Mouse (Mus musculus): Measurements from ENCODE around the gene Sez6l.
A peak's percentile ranks its signal among the peaks of the same experiment; 100 is the strongest.
"Not testable (repeated sequence)": the region's sequence is repeated elsewhere in the genome, so short reads cannot be mapped to it uniquely, and the experiment has no call there.

Gene Sez6l

GRCm38 (mm10) chr5:112433004-112433403 lies 144.0 kb downstream of the Sez6l start:
- peak; percentile 60 for DNase-seq (ENCODE audit: low spot score)

- no peak for DNase-seq (ENCODE audit: low spot score)
Measured at GRCm38 (mm10) chr5:112432033-112432432, 145.0 kb downstream of the Sez6l start.

- no peak for DNase-seq (ENCODE audit: low spot score)
Measured at GRCm38 (mm10) chr5:112431120-112431775, 145.7 kb downstream of the Sez6l start.

- peak; percentile 17 for DNase-seq (ENCODE audit: low spot score)
Measured at GRCm38 (mm10) chr5:112428944-112429343, 148.0 kb downstream of the Sez6l start.

GRCm38 (mm10) chr5:112427283-112427682 lies 149.7 kb downstream of the Sez6l start:
- DNase-seq (ENCODE audit: low spot score) = peak; percentile 21

DNA sequence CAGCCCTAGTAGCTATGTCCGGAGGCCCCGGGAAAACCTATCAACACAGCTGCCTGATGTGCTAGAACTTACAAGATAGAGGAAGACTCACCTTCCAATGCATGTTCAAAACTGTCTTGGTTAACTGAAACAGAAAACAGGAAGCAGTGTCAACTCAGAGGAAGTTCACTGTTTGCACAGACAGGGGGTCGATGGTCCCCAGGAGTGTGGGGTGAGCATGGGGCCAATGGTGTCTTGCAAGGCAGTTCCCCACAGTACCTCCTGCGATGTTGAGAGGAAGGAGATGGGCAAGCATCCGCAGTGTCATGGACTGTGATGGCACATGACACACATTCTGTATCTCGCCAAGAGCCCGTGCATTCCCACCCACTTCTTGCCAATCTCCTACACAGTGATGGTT lies 150.3 kb downstream of the Sez6l start:
- DNase-seq (ENCODE audit: low spot score) = no peak

- DNase-seq (ENCODE audit: low spot score) = no peak
Measured at GRCm38 (mm10) chr5:112419535-112419934, 157.4 kb downstream of the Sez6l start.

- DNase-seq (ENCODE audit: low spot score) = no peak
Measured at GRCm38 (mm10) chr5:112418023-112418422, 159.0 kb downstream of the Sez6l start.

- DNase-seq (ENCODE audit: low spot score) = no peak
Measured at GRCm38 (mm10) chr5:112416673-112417072, 160.3 kb downstream of the Sez6l start.

DNA sequence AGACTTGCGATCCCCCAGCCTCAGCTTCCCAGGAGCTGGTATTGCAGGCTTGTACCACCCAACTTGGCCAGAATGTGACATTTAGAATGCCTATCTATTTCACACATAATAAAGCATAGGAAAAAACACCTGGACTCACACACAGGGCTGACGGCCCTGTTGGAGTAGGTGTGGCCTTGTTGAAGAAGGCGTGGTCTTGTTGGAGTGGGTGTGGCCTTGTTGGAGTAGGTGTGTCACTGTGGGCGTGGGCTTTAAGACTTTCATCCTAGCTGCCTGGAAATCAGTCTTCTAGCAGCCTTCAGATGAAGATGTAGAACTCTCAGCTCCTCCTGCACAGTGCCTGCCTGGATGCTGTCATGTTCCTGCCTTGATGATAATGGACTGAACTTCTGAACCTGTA lies 164.2 kb downstream of the Sez6l start:
- not testable (repeated sequence) for DNase-seq (ENCODE audit: low spot score)

DNA sequence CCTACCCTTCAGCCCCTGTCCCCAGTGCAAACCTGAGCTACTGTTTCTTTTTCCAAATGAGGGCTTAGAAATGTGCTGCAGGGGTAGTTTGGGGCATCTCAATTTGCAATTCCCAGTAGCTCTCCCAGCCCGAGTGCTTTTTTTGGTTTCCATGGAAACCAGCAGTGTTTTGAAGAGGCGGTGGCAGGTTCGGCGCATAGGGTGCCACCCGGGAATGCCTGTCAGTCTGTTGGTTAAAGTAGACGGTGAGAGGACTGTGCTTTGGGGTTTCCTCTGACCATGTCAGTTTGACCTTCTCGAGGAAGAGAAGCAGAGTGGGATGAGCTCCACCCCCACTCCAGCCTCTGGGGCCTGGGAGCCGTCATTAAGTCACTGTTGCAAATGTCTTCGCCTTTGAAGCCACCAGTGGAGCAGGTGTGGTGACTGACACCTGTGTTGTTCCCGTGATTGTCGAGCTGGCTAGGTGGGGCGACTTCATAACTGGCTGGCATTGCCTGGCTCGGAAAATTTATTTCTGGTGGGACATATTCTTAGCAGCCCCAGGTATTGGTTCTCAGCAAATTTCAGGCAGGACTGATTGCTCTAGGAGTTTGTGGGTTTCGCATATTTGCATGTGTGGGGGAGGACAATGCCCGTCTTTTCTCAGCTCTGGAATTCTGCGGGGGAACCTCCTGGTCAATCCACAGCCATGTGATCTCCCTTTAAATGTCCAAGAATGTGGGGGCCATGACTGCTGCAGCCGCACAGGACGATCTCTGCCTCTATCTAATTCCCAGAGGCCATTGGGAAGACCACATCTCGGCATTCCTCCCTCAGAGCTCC lies 165.3 kb downstream of the Sez6l start:
- DNase-seq (ENCODE audit: low spot score) = no peak

DNA sequence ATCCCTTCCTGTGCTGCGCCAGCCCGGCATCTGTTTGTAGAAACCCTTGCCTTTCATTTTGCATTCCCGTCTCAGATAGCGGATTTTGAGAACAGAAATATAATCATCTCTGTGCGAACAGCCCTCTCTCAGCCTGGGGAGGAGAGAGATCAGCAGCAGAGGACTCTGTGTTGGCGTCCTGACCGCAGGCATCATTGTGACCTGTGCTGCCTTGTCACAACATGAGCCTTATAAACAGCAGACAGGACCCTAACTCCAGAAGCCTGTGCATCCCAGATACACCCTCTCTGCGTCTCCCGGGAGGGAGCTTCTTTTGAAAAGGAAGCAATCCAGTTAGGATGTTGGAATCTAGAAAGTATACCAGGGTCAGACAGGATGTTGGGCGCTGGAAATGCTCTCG lies 165.9 kb downstream of the Sez6l start:
- DNase-seq (ENCODE audit: low spot score) = no peak

GRCm38 (mm10) chr5:112409274-112409673 lies 167.7 kb downstream of the Sez6l start:
- no peak for DNase-seq (ENCODE audit: low spot score)

DNA sequence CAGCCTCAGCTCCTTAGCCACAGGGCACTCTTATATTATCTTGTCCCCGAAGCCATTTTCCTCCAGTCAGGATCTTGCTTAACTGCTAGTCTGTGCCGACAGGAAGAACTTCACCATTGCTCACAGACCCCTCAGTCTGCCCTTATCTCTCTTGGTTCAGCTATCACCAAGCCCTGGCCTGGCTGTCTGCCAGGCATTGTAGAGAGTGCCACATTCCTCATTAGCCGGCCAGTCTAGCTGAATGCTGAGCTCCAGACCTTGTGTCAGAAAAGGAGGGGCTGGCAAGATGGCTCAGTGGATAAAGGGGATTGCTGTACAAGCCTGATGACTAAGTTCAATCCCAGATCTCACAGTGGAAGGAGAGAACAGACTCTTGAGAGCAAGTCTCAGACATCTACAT lies 171.0 kb downstream of the Sez6l start:
- DNase-seq (ENCODE audit: low spot score) = no peak

GRCm38 (mm10) chr5:112402437-112402836 lies 174.5 kb downstream of the Sez6l start:
- no peak for DNase-seq (ENCODE audit: low spot score)

GRCm38 (mm10) chr5:112399284-112399683 lies 177.7 kb downstream of the Sez6l start:
- no peak for DNase-seq (ENCODE audit: low spot score)

DNA sequence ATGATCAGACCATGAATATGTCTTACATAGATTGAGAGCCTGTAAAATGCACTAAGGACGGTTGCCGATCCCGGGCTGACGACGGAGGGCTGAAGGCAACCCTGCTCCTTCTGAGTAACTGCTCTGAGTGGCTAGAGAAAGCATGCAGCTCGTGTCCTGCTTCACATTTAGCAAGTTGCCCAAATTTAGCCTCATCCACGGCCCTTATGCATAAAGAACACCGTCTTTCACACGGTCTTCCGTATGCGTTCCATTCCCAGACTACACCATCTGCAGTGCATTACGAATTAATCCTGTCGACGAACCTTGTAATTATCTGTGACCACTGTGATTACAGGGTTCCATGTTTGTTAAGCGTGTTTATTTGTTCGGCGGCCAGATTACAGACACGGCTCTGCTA lies 180.9 kb downstream of the Sez6l start:
- DNase-seq (ENCODE audit: low spot score) = no peak

DNA sequence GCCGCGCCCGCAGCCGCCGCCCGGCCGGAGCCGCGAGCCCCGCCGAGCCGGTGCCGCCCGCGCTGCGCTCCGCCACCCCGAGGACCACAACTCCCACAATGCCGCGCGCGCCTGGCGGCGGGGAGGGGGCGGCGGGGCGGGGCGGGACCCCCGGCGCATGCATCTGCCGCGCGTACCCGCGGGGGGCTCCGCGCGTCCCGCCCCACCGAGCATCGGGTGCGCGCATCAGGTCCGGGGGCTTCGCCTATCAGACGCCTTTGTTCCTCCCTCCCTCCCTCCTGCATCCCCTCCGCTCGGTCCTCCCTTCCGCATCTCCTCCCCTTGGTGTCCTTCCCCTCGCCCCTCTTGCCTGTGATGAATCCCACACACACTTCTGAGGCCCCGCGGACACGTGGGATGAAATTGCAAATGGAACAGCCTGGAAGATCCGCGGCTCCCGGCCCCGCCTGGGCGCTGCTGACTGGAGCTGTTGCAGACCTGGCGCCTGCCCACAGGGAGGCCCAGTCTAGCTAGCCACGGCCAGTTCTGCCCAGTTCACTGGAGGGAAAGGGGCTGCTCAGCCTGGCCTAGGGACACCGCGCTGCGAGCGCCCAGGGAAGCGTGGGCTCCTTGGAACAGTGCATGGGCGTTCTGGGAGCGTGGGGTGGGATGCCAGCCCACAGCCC lies 182.1 kb downstream of the Sez6l start, which contains the start of gene Asphd2:
Gene Asphd2, minus strand, starts transcription at position 88 of the 665 bp plus-strand sequence.
- DNase-seq (ENCODE audit: low spot score) = peak; percentile 27

DNA sequence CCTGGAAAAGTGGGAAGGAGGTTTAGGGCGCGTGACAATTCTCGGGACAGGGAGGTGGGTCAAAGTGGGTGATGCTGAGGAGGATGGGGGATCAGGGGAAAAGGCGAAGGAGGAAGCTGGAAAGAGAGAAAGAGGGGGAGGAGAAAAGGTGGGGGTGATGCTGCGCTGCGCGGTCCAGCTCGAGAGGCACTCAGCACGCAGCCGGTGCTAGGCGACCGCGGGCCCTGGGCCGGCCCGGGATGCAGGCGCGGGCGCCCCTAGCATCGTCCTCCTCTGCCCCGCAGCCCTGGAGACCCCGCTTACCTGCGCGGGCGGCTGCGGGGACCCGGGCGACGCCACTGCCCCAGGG lies 182.6 kb downstream of the Sez6l start:
- DNase-seq (ENCODE audit: low spot score) = no peak

DNA sequence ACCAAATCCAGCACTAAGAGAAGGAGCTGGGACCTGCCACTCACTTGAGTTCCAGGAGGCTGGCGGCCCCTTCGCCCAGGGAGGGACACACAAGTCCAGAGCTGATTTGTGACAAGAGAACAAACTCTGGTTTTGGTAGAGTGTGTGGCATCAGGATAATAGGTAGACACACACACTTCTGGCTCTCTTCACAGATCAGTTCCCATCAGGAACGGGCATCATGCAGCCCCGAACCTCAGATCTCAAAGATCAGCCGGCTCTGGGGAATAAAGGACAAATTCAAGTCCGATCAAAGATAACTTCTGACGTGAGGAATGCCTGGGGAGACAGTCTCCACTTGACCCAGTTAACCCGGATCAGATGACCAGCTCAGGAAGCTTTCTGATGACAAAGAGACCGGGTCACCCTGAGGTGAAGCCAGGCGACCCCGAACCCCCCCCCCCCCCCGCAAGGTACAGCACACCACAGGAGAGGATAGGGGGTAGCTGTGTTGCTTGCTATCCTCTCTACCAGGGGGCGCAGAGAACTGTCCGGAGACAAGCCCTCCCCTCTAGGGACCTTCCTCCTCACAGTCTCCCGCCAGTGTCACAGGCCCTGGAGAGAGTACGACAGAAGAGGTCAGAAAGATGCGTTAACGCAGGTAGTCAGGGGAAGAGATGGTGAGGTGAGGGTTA lies 183.1 kb downstream of the Sez6l start:
- DNase-seq (ENCODE audit: low spot score) = no peak

GRCm38 (mm10) chr5:112391676-112392323 lies 185.2 kb downstream of the Sez6l start:
- no peak for DNase-seq (ENCODE audit: low spot score)

DNA sequence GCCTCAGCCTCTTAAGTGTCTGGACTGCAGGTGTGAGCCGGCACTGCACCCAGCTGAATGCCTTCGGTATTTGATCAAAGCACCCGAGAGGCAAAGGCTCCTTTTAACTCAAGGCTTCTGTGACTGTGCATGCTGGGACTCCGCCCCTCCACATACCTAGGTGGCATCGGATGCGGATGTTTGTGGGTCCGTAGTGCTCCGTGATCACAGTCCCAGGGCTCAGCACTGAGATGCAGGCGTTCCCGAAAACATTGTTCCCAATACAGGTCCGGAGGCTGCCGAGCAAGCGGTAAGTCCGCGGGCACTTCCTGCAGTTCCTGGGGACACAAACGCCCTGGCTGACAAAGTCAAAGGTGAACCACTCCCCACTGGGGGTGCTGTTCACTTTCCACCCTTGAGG lies 186.0 kb downstream of the Sez6l start:
- no peak for DNase-seq (ENCODE audit: low spot score)
